12 mouse cellular contexts compared by ENCODE assay signal in the genomic region with DNA sequence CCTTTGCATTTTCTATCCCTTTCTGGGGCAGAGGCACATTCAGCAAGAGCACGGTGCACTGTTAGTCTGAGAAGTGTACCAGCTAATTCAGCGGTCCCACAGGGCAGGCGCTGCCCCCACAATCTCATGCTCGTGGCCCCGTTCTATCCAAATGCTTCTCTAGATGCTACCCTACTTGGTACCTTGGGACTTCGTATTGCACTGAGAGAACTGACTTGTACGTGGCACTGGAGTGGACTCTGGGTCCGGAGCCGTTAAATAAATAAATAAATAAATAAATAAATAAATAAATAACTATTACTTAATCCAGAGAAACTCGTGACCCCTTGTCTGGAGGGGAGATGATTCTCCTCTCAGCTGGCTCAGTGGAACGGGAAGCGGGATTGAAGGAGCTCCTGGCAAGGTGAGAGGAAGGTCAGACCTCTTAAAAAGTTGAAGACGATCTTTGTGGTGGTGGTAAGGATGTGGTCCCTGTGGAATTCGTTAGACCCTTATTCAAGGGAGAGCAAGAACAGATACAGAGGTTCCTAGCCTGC. TPM values are rescaled to one million over a fixed set of nuclear protein-coding genes. Genes with fewer than 3 reads are reported as not detected.
DNase-seq lines count a peak whose midpoint lies in the region; ATAC-seq and TF ChIP-seq lines count a peak whose summit lies in the region.
"Had no signal": no experiment of that assay in that cellular context is flagged by ENCODE, and none has a peak within 500 bp of the region (broad histone marks: within the 10 kb centered on the region; RNA-seq: fewer than 3 reads in every experiment).

No protein-coding gene starts in this region.

- no peak for DNase-seq in heart, adult 2 months
- DNase-seq in hindbrain, embryonic 14.5 days (ENCODE audit: low spot score): no peak
- no peak for DNase-seq in urinary bladder, adult 18-20 months (ENCODE audit: low spot score in 2 of 2)
- DNase-seq in cerebellum, adult 18-20 months: no peak
- DNase-seq: gastrocnemius, postnatal 36 days; right cerebral cortex, postnatal 14 days; thymus, adult 2 months had no signal

- no peak for TF ChIP-seq POLR2A in heart, adult 2 months (IDR thresholded peaks at IDR 0.05; ENCODE audit: insufficient read depth, low read depth, low read length)

- H3K79me2 ChIP-seq in heart, adult 2 months (replicated peaks; ENCODE audit: control insufficient read depth, insufficient read depth, low read length): no peaks in the 10 kb centered on the region

- TF ChIP-seq EP300 in heart, adult 2 months (IDR thresholded peaks at IDR 0.05; ENCODE audit: insufficient read depth, low read depth, low read length): no peak

- H3K4me1 ChIP-seq in heart, embryonic 16.5 days (ENCODE audit: control insufficient read depth, insufficient read depth, low read length): peaks cover 8% of the 10 kb centered on the region
- H3K4me1 ChIP-seq in heart, adult 2 months (ENCODE audit: control insufficient read depth, insufficient read depth, low read length): no peaks in the 10 kb centered on the region
- H3K4me1 ChIP-seq in embryonic facial prominence, embryonic 13.5 days: peaks cover 9% of the 10 kb centered on the region
- H3K4me1 ChIP-seq in hindbrain, embryonic 14.5 days (replicated peaks; ENCODE audit: control insufficient read depth, insufficient read depth, low read length): no peaks in the 10 kb centered on the region
- H3K4me1 ChIP-seq in midbrain, embryonic 15.5 days: peaks cover 8% of the 10 kb centered on the region; the same call in 1 of the 2 replicates

- intact Hi-C loops in heart, adult 2 months (cut with DNase I): no loop called here

- H3K27me3 ChIP-seq in heart, embryonic 16.5 days (ENCODE audit: control insufficient read depth, insufficient read depth, low read length): peaks cover 33% of the 10 kb centered on the region
- peaks cover 4% of the 10 kb centered on the region; the same call in 1 of the 2 replicates for H3K27me3 ChIP-seq in heart, adult 2 months (ENCODE audit: control insufficient read depth, insufficient read depth, low read length)
- peaks cover 80% of the 10 kb centered on the region for H3K27me3 ChIP-seq in embryonic facial prominence, embryonic 13.5 days
- H3K27me3 ChIP-seq in hindbrain, embryonic 14.5 days (ENCODE audit: control insufficient read depth, insufficient read depth, low read length): peaks cover 41% of the 10 kb centered on the region
- H3K27me3 ChIP-seq in midbrain, embryonic 15.5 days (replicated peaks): peaks cover 39% of the 10 kb centered on the region

- no peak overlapping the region for H3K4me3 ChIP-seq in heart, embryonic 16.5 days (ENCODE audit: low read length)
- H3K4me3 ChIP-seq in heart, adult 2 months: no peak overlapping the region
- no peak overlapping the region for H3K4me3 ChIP-seq in embryonic facial prominence, embryonic 13.5 days
- H3K4me3 ChIP-seq in hindbrain, embryonic 14.5 days (replicated peaks; ENCODE audit: low read length): no peak overlapping the region
- H3K4me3 ChIP-seq in midbrain, embryonic 15.5 days: peak overlapping the region; percentile 40

- no peaks in the 10 kb centered on the region for H3K9me3 ChIP-seq in heart, embryonic 16.5 days (replicated peaks; ENCODE audit: control insufficient read depth, low read length)
- H3K9me3 ChIP-seq in embryonic facial prominence, embryonic 13.5 days: no peaks in the 10 kb centered on the region
- H3K9me3 ChIP-seq in hindbrain, embryonic 14.5 days (ENCODE audit: control insufficient read depth, low read length): no peaks in the 10 kb centered on the region
- no peaks in the 10 kb centered on the region for H3K9me3 ChIP-seq in midbrain, embryonic 15.5 days
- H3K9me3 ChIP-seq: liver, embryonic 15.5 days had no signal

- no peak for TF ChIP-seq CTCF in heart, adult 2 months (IDR thresholded peaks at IDR 0.05)

- H3K9ac ChIP-seq in heart, embryonic 16.5 days (ENCODE audit: low read length): no peak overlapping the region
- H3K9ac ChIP-seq in heart, adult 2 months (ENCODE audit: low read depth, low read length): no peak overlapping the region
- H3K9ac ChIP-seq in embryonic facial prominence, embryonic 13.5 days: no peak overlapping the region; the same call in 1 of the 2 replicates
- H3K9ac ChIP-seq in hindbrain, embryonic 14.5 days: no peak overlapping the region
- H3K9ac ChIP-seq in midbrain, embryonic 15.5 days: no peak overlapping the region
- H3K9ac ChIP-seq: liver, embryonic 15.5 days had no signal

- H3K27ac ChIP-seq in heart, embryonic 16.5 days (ENCODE audit: low read length): no peak overlapping the region
- no peak overlapping the region for H3K27ac ChIP-seq in heart, adult 2 months
- H3K27ac ChIP-seq in embryonic facial prominence, embryonic 13.5 days: no peak overlapping the region
- no peak overlapping the region for H3K27ac ChIP-seq in hindbrain, embryonic 14.5 days
- H3K27ac ChIP-seq in midbrain, embryonic 15.5 days: no peak overlapping the region
- H3K27ac ChIP-seq: liver, embryonic 15.5 days had no signal

- H3K36me3 ChIP-seq in heart, embryonic 16.5 days (ENCODE audit: control insufficient read depth, insufficient read depth): no peaks in the 10 kb centered on the region
- H3K36me3 ChIP-seq in heart, adult 2 months (ENCODE audit: control insufficient read depth, insufficient read depth, low read length): no peaks in the 10 kb centered on the region
- no peaks in the 10 kb centered on the region for H3K36me3 ChIP-seq in embryonic facial prominence, embryonic 13.5 days
- H3K36me3 ChIP-seq in hindbrain, embryonic 14.5 days (replicated peaks; ENCODE audit: control insufficient read depth, insufficient read depth): no peaks in the 10 kb centered on the region
- H3K36me3 ChIP-seq in midbrain, embryonic 15.5 days (replicated peaks): no peaks in the 10 kb centered on the region
- H3K36me3 ChIP-seq: liver, embryonic 15.5 days had no signal

- H3K4me2 ChIP-seq in heart, embryonic 16.5 days (ENCODE audit: low read depth, low read length): peak overlapping the region; percentile 90; the same call in 1 of the 2 replicates
- H3K4me2 ChIP-seq in embryonic facial prominence, embryonic 13.5 days: peak overlapping the region; percentile 78
- H3K4me2 ChIP-seq in hindbrain, embryonic 14.5 days (replicated peaks): peak overlapping the region; percentile 60
- peak overlapping the region; percentile 67 for H3K4me2 ChIP-seq in midbrain, embryonic 15.5 days

- 44% methylated on average over 14 of the region's 14 CpGs for WGBS in heart, embryonic 16.5 days
- WGBS in heart, adult 2 months: 62% methylated on average over 14 of the region's 14 CpGs
- 31% methylated on average over 14 of the region's 14 CpGs for WGBS in embryonic facial prominence, embryonic 13.5 days
- WGBS in hindbrain, embryonic 14.5 days: 38% methylated on average over 14 of the region's 14 CpGs
- 40% methylated on average over 14 of the region's 14 CpGs for WGBS in midbrain, embryonic 15.5 days

- ATAC-seq in heart, embryonic 16.5 days (replicated peaks; ENCODE audit: extremely low read depth, insufficient read depth, low FRiP score): no peak
- ATAC-seq in embryonic facial prominence, embryonic 13.5 days (ENCODE audit: insufficient number of reproducible peaks, insufficient read depth, low FRiP score, low TSS enrichment, low read depth): no peak
- ATAC-seq in hindbrain, embryonic 14.5 days (ENCODE audit: low FRiP score): no peak
- ATAC-seq in midbrain, embryonic 15.5 days (replicated peaks): peak; percentile 53; the same call in 1 of the 2 replicates

RNA-seq across cellular contexts. Expression of a gene that starts 0.6 kb away (rescaled TPM):
- polyA plus RNA-seq in heart, embryonic 16.5 days (2015; fragmentation: Nextera tagmentation; extraction: Ambion mirVana): 0.22 TPM in 1 of 2 replicates, not detected in the other
- total RNA-seq in heart, adult 2 months (2021): under 1 TPM; 0.21 to 0.48 TPM
- polyA plus RNA-seq in heart, adult 2 months (2012; rRNA removed): 0.47 and 0.51 TPM in 2 replicates
- not detected in 2 replicates for polyA plus RNA-seq in embryonic facial prominence, embryonic 13.5 days (2015; fragmentation: Nextera tagmentation; extraction: Ambion mirVana)
- 0.46 TPM in 1 of 2 replicates, not detected in the other for polyA plus RNA-seq in hindbrain, embryonic 14.5 days (2014; fragmentation: Nextera tagmentation; extraction: Ambion mirVana)
- 0.26 TPM in 1 of 2 replicates, not detected in the other for polyA plus RNA-seq in midbrain, embryonic 15.5 days (2015; fragmentation: Nextera tagmentation; extraction: Ambion mirVana)
- polyA plus RNA-seq: embryonic facial prominence, embryonic 11.5 days; liver, embryonic 15.5 days had no signal

RNA-seq across cellular contexts. Expression of a gene that starts 59.8 kb away (rescaled TPM):
- 11.7 and 12.0 TPM in 2 replicates for polyA plus RNA-seq in heart, embryonic 16.5 days (2015; fragmentation: Nextera tagmentation; extraction: Ambion mirVana)
- under 1 TPM; 0.34 TPM for total RNA-seq in heart, adult 2 months (2021)
- 0.68 and 1.2 TPM in 2 replicates for polyA plus RNA-seq in heart, adult 2 months (2012; rRNA removed)
- 12.7 and 14.6 TPM in 2 replicates for polyA plus RNA-seq in embryonic facial prominence, embryonic 13.5 days (2015; fragmentation: Nextera tagmentation; extraction: Ambion mirVana)
- 7.5 and 9.3 TPM in 2 replicates for polyA plus RNA-seq in hindbrain, embryonic 14.5 days (2014; fragmentation: Nextera tagmentation; extraction: Ambion mirVana)
- 7.6 and 9.0 TPM in 2 replicates for polyA plus RNA-seq in midbrain, embryonic 15.5 days (2015; fragmentation: Nextera tagmentation; extraction: Ambion mirVana)
